Comparison of ENCODE assay signal across 19 mouse cellular contexts in the genomic region with DNA sequence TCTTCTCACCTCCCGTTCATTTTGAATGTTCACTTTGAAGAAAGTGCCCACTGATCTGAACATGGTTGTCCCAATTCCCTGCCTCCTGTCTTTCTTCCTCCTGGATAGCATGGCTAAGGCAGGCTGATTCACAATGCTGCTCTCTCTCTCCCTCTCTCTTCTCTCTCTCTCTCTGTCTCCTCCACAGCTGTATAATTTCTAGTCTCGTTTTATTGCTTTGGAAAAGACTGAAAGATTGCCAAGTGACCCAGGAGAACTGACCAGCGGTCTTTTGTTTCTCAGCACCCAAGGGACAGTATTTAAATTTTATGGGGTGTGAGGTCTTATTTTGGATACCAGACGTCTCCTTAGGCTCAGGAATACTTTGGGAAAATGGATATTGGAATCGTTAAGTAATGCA.
"Had no signal": no experiment of that assay in that cellular context is flagged by ENCODE, and none has a peak within 500 bp of the region (broad histone marks: within the 10 kb centered on the region; RNA-seq: fewer than 3 reads in every experiment).

No protein-coding gene starts in this region.

- ATAC-seq: intestine, postnatal 0 days; midbrain, embryonic 13.5 days; midbrain, embryonic 16.5 days had no signal

- H3K4me2 ChIP-seq: hindbrain, embryonic 15.5 days; limb, embryonic 12.5 days; liver, embryonic 13.5 days; midbrain, embryonic 13.5 days; neural tube, embryonic 13.5 days; stomach, embryonic 15.5 days had no signal

- H3K4me1 ChIP-seq: hindbrain, embryonic 15.5 days; liver, embryonic 13.5 days; megakaryocyte, embryonic 14.5 days had no signal

- H3K9ac ChIP-seq: hindbrain, embryonic 15.5 days; limb, embryonic 12.5 days; liver, embryonic 13.5 days; midbrain, embryonic 13.5 days; neural tube, embryonic 13.5 days; stomach, embryonic 15.5 days had no signal

- H3K9me3 ChIP-seq: hindbrain, embryonic 15.5 days; limb, embryonic 12.5 days; liver, embryonic 13.5 days; midbrain, embryonic 10.5 days; midbrain, embryonic 13.5 days; neural tube, embryonic 13.5 days; stomach, embryonic 15.5 days had no signal

- H3K36me3 ChIP-seq: hindbrain, embryonic 15.5 days; limb, embryonic 12.5 days; liver, embryonic 13.5 days; midbrain, embryonic 10.5 days; midbrain, embryonic 13.5 days; neural tube, embryonic 13.5 days; stomach, embryonic 15.5 days had no signal

- H3K4me3 ChIP-seq: hindbrain, embryonic 15.5 days; left cerebral cortex, adult 2 months; limb, embryonic 12.5 days; liver, embryonic 13.5 days; megakaryocyte, embryonic 14.5 days; midbrain, embryonic 10.5 days; midbrain, embryonic 13.5 days; myocyte; neural tube, embryonic 13.5 days; stomach, embryonic 15.5 days had no signal

- H3K27ac ChIP-seq: hindbrain, embryonic 15.5 days; left cerebral cortex, adult 2 months; liver, embryonic 13.5 days; midbrain, embryonic 13.5 days; neural tube, embryonic 13.5 days had no signal

- H3K27me3 ChIP-seq: hindbrain, embryonic 15.5 days; limb, embryonic 12.5 days; liver, embryonic 13.5 days; megakaryocyte, embryonic 14.5 days; midbrain, embryonic 13.5 days; neural tube, embryonic 13.5 days; stomach, embryonic 15.5 days had no signal

- DNase-seq: kidney, adult 8-10 months; layer of hippocampus, postnatal 36 days; liver, embryonic 13.5 days; lung, postnatal 10 days; retina, postnatal 1 day; right cerebral cortex, postnatal 25 days; spleen, adult 18-20 months; thymus, postnatal 25 days had no signal
